Mouse (Mus musculus) C2C12 (cell line): ENCODE measurements around the gene Dpyd. TPM values are rescaled to one million over a fixed set of nuclear protein-coding genes. Genes with fewer than 3 reads are reported as not detected.

Experiments
- H3K27me3 ChIP-seq: one replicate; pipeline ENCODE4 v1.6.1; 2011; ENCODE audit not compliant: control insufficient read depth, insufficient read depth, insufficient read length
- H3K36me3 ChIP-seq: one replicate; pipeline ENCODE4 v1.6.1; 2011; ENCODE audit not compliant: control insufficient read depth, insufficient read depth
- H3K4me3 ChIP-seq: one replicate; pipeline ENCODE4 v1.5.1; 2011; ENCODE audit warnings: mild to moderate bottlenecking, control low read depth; ENCODE audit not compliant: poor library complexity, insufficient read depth, severe bottlenecking
- H3K79me2 ChIP-seq: one replicate; pipeline ENCODE4 v1.6.1; 2011; ENCODE audit not compliant: control insufficient read depth, insufficient read depth
- H3K79me3 ChIP-seq: one replicate; pipeline ENCODE4 v1.6.1; 2011; ENCODE audit warnings: low read depth, control low read depth
- H3ac ChIP-seq: one replicate; pipeline ENCODE3; 2011; ENCODE audit warnings: low read depth; ENCODE audit not compliant: control insufficient read depth, insufficient read length
- CEBPB ChIP-seq: IDR thresholded peaks from one replicate; pipeline ENCODE4 v1.6.1; 2011; ENCODE audit warnings: low read depth, mild to moderate bottlenecking, control low read depth, moderate library complexity
- CTCF ChIP-seq: IDR thresholded peaks from one replicate; pipeline ENCODE4 v1.5.1; 2011; ENCODE audit not compliant: control insufficient read depth, insufficient read depth, insufficient read length
- FOSL1 ChIP-seq: IDR thresholded peaks from one replicate; pipeline ENCODE4 v1.8.0; 2011; ENCODE audit warnings: mild to moderate bottlenecking, low read length; ENCODE audit not compliant: poor library complexity, insufficient read depth, severe bottlenecking
- MAX ChIP-seq: IDR thresholded peaks from one replicate; pipeline ENCODE4 v1.6.1; 2011; ENCODE audit warnings: mild to moderate bottlenecking, control low read depth
- MYOD1 ChIP-seq: IDR thresholded peaks from one replicate; pipeline ENCODE4 v1.6.1; 2011; ENCODE audit warnings: low read depth; ENCODE audit not compliant: control insufficient read depth, insufficient read length
- MYOG ChIP-seq: IDR thresholded peaks from one replicate; pipeline ENCODE4 v1.6.1; 2011; ENCODE audit not compliant: control insufficient read depth, insufficient read length; ENCODE audit errors: extremely low read depth
- USF1 ChIP-seq: IDR thresholded peaks from one replicate; pipeline ENCODE4 v1.6.1; 2011; ENCODE audit warnings: low read depth, mild to moderate bottlenecking, control low read depth, moderate library complexity
- polyA plus RNA-seq: library from polyadenylated mRNA; unstranded; fragments of >200 nt; fragmentation: generic; extraction: Trizol; gene quantifications from one replicate; pipeline ENCODE4 v1.2.1, GENCODE M21; 2012; ENCODE audit warnings: missing spikeins

The Dpyd gene
- polyA plus RNA-seq, 1 experiment = 0.60 TPM

DNA sequence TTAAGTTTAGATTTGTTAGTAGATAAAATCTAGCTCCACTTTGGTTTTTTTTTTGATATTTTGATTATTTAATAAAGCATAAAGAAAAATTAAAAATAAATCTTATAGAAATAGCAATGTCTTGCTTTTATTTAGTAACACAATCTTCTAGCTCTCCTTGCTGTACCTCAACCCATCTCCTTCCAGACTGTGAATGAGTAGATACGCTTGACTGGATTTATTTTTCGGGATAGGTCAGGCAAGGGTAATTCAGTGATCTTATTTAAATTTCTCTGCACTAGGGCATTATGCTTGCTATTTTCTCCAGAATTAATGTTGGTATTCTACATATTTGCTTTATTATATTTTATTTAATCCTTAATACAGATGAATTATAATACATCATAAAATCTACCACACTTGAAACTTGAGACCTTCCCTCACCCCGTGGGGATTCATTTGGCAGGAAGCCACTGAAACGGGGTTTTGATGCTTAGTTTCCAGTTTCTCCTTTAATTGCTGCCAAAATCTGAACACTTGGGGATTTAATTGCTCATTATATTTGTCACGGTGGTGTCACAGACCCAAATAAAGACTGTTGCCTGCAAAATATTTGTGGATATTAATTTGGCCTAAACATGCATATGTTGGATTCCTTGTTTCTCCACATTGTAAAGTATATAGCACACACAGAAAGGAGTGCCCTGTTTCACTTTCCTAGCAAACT is 102.2 kb downstream of the Dpyd start:
- H3K36me3 ChIP-seq = no peaks in the 10 kb centered on the region
- TF ChIP-seq MYOG = no peak
- no peak for TF ChIP-seq MYOD1
- TF ChIP-seq MAX = no peak
- no peak for TF ChIP-seq FOSL1
- TF ChIP-seq USF1 = no peak
- no peak for TF ChIP-seq CEBPB
- no peak for TF ChIP-seq CTCF
- no peaks in the 10 kb centered on the region for H3K79me2 ChIP-seq
- H3K27me3 ChIP-seq = no peaks in the 10 kb centered on the region
- no peaks in the 10 kb centered on the region for H3K79me3 ChIP-seq
- H3K4me3 ChIP-seq = no peak overlapping the region
- H3ac ChIP-seq = no peak overlapping the region

- Histone ChIP-seq H3K36me3 (no peaks in the 10 kb centered on the region), H3K79me3 (no peaks in the 10 kb centered on the region), H3K4me3 (no peak overlapping the region), H3K27me3 (no peaks in the 10 kb centered on the region), H3ac (no peak overlapping the region), H3K79me2 (no peaks in the 10 kb centered on the region)
- TF ChIP-seq CTCF (no peak), USF1 (no peak), MYOD1 (no peak), FOSL1 (no peak), CEBPB (no peak), MYOG (no peak), MAX (no peak)
Measured at GRCm38 (mm10) chr3:118674121-118674745, 112.3 kb downstream of the Dpyd start.

GRCm38 (mm10) chr3:118675441-118675840 is 113.5 kb downstream of the Dpyd start:
- Histone ChIP-seq H3K79me2 (no peaks in the 10 kb centered on the region), H3K4me3 (no peak overlapping the region), H3K36me3 (no peaks in the 10 kb centered on the region), H3K79me3 (no peaks in the 10 kb centered on the region), H3K27me3 (no peaks in the 10 kb centered on the region), H3ac (no peak overlapping the region)
- TF ChIP-seq CEBPB = no peak
- TF ChIP-seq MYOG = no peak

DNA sequence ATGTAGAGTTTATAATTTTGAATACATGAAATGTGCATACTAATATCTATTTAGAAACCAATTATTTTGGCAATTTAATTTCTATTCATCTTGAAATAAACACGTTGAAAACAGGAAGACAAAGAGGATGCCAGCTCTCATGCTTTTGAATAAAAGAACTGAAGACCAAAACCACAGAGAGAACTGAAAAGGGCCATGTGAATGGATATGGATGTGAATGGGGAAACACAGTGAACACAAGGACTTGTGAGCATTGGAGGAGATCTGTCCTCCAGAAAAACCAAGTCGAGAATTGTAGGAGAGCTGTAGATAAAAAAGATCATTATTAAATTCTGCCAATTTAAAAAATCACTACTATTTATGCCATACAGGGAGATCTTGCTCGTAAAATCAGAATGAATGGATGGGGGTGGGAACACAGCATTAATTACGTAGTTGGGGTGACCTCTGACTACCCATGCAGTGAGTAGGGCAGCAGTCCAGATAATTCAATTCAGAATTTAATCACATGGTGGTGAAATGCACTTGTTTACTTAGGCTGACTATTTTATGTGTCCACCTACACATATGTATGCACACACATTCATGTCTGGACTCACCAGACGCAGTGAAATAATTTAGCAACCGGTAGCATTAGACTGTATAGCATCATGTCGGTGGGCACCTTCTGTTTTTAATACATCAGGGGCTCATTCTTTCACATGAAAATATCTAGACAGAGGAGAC is 114.3 kb downstream of the Dpyd start:
- no peaks in the 10 kb centered on the region for H3K36me3 ChIP-seq
- no peaks in the 10 kb centered on the region for H3K79me3 ChIP-seq
- H3K79me2 ChIP-seq = no peaks in the 10 kb centered on the region
- no peak overlapping the region for H3K4me3 ChIP-seq
- H3K27me3 ChIP-seq = no peaks in the 10 kb centered on the region
- TF ChIP-seq MAX = no peak
- no peak for TF ChIP-seq USF1
- TF ChIP-seq MYOG = no peak
- TF ChIP-seq FOSL1 = no peak
- no peak for TF ChIP-seq CTCF
- TF ChIP-seq MYOD1 = no peak
- TF ChIP-seq CEBPB = no peak
- H3ac ChIP-seq = no peak overlapping the region

GRCm38 (mm10) chr3:118680803-118681202 is 118.9 kb downstream of the Dpyd start:
- no peaks in the 10 kb centered on the region for H3K79me2 ChIP-seq
- TF ChIP-seq USF1 (peak; percentile 48), CTCF (no peak)
- H3K79me3 ChIP-seq = no peaks in the 10 kb centered on the region
- no peaks in the 10 kb centered on the region for H3K27me3 ChIP-seq
- no peak overlapping the region for H3K4me3 ChIP-seq
- no peaks in the 10 kb centered on the region for H3K36me3 ChIP-seq
- H3ac ChIP-seq = no peak overlapping the region

DNA sequence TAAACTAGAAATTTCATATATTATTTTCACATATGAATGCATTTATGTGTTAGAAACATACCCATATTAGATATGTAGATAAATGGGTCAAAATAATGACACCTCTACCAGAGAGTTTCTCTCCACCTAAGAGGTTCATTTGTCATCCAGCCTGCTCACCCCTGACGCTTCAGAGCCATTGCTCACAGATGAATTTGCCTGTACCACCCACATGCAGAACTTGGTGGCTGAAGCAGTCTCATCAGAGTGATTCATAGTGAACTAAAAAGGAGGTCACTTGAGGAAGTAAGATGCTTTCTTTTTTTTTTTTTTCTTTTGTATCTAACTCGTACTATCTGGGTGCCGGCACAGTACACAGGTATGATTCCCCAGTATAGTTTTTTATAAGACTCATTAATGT is 188.3 kb downstream of the Dpyd start:
- H3K4me3 ChIP-seq = no peak overlapping the region
- H3K36me3 ChIP-seq = no peaks in the 10 kb centered on the region
- H3K27me3 ChIP-seq = no peaks in the 10 kb centered on the region
- H3K79me2 ChIP-seq = no peaks in the 10 kb centered on the region
- H3K79me3 ChIP-seq = no peaks in the 10 kb centered on the region
- TF ChIP-seq MAX (no peak), MYOG (no peak), CEBPB (no peak), MYOD1 (no peak), FOSL1 (no peak), USF1 (no peak), CTCF (no peak)
- no peak overlapping the region for H3ac ChIP-seq
